Mouse (Mus musculus) embryonic facial prominence, embryonic 10.5 days (tissue): ENCODE results near the gene Abi1. TPM values are rescaled to one million over a fixed set of nuclear protein-coding genes. Genes with fewer than 3 reads are reported as not detected.
"Not testable (repeated sequence)": the region's sequence is repeated elsewhere in the genome, so short reads cannot be mapped to it uniquely, and the experiment has no call there.

Source experiments
- DNase-seq: peaks from one replicate; pipeline ENCODE4 v3.0.0-alpha.2; 2017; ENCODE audit warnings: low spot score
- H3K27ac ChIP-seq: fragments of 300-500 bp; sonication (generic); replicated peaks from 2 replicates; pipeline ENCODE4 v1.5.1; 2016; ENCODE audit warnings: mild to moderate bottlenecking
- H3K27me3 ChIP-seq: fragments of 300-500 bp; sonication (generic); replicated peaks from 2 replicates; pipeline ENCODE4 v1.6.1; 2016; ENCODE audit warnings: low read depth, mild to moderate bottlenecking; ENCODE audit not compliant: poor library complexity, severe bottlenecking
- H3K36me3 ChIP-seq: fragments of 300-500 bp; sonication (generic); replicated peaks from 2 replicates; pipeline ENCODE4 v1.6.1; 2016; ENCODE audit warnings: mild to moderate bottlenecking, moderate library complexity
- H3K4me1 ChIP-seq: fragments of 300-500 bp; sonication (generic); 2 replicates; pipeline ENCODE4 v1.6.1; 2016
- H3K4me3 ChIP-seq: fragments of 300-500 bp; sonication (generic); 2 replicates; pipeline ENCODE4 v1.5.1; 2016; ENCODE audit warnings: mild to moderate bottlenecking, moderate library complexity
- H3K9me3 ChIP-seq: fragments of 300-500 bp; sonication (generic); 2 replicates; pipeline ENCODE4 v1.6.1; 2016; ENCODE audit warnings: mild to moderate bottlenecking
- WGBS: fragments of 180-500 bp; shearing (Covaris S2); methylation state at CpG from one replicate; pipeline ENCODE4 v1.1.7; 2016; 5-methylcytosine and 5-hydroxymethylcytosine counted together
- polyA plus RNA-seq: library from polyadenylated mRNA; unstranded; fragments of >200 nt; fragmentation: Nextera tagmentation; extraction: Ambion mirVana; gene quantifications from 2 replicates; pipeline ENCODE4 v1.2.1, GENCODE M21; 2016

The Abi1 gene
- polyA plus RNA-seq, 1 experiment from 2014 or later: 38.5 TPM

DNA sequence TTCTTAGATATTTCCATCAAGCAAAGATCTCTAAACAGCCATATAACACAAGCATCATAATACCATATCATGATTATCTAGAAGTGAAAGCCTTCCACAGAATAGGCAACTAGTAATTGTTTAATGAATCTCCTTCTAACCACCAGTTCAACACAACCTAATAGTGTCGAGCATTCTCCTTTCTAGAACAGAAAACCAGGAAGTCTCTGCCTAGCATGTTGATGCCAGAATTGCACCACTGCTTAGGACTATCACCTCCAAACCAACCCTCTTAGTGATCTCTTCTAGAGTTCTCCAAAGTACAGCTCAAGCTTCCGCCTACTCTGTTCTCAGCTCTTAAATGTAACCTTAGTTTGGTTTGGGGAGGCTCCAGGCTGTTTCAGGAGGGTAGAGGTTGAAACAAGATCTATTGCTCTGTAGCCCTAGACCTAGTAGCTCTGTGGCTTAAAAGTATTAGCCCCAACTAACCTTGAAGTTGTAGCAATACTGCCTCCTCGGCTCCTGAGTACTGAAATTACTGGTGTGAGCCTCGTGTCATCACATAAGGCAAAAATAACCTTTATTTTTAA is 16.2 kb downstream of the Abi1 start:
- Histone ChIP-seq H3K36me3 (peaks cover 7% of the 10 kb centered on the region), H3K27me3 (no peaks in the 10 kb centered on the region), H3K4me1 (0 out of 2 replicates have a peak, but pooled peaks cover 2% of the 10 kb centered on the region), H3K4me3 (no peak overlapping the region), H3K27ac (no peak overlapping the region), H3K9me3 (no peaks in the 10 kb centered on the region)
- DNase-seq: no peak
- 91% methylated on average over 4 of the region's 4 CpGs for WGBS

DNA sequence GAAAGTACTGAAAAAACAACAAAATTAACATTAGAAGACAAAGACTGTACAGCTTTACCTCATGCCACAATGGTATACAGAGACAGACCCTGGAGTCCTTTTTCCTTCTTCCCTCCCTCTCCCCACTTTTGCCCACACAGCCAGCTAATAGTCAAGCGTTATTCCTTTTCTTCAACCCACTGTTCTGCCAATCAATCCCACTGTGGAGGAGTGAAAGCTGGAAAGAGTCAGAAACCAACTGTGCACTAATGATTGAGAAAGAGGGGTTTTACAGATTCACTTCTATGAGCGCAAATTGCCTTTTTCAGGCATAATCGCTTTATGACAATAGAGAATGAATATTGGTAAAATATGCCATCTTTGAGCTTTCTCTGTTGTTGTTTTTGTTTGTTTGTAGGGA is 17.0 kb downstream of the Abi1 start:
- peaks cover 11% of the 10 kb centered on the region for H3K36me3 ChIP-seq
- no peaks in the 10 kb centered on the region for H3K27me3 ChIP-seq
- 0 out of 2 replicates have a peak, but pooled peaks cover 2% of the 10 kb centered on the region for H3K4me1 ChIP-seq
- H3K27ac ChIP-seq: no peak overlapping the region
- H3K4me3 ChIP-seq: no peak overlapping the region
- H3K9me3 ChIP-seq: no peaks in the 10 kb centered on the region
- WGBS: 86% methylated on average over 3 of the region's 3 CpGs
- no peak for DNase-seq

DNA sequence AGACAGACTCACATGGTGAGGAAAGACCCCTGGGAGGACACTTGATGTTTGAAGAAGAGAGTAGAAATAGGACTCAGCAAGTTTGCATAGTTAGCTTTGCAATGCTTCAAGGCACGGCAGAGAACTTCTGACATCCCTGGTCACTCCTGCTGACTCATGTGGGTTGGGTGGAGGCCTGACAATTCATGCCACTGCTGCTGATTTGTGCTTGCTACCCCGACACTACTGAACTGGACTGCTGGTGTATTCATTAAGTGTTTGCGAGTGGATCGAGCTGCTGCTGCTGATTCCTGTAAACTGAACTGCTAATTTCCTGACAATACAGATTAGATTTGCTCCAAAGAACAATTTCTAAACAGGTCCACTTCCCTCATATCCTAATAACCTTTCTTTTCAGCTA is 18.3 kb downstream of the Abi1 start:
- Histone ChIP-seq H3K27ac (no peak overlapping the region), H3K9me3 (no peaks in the 10 kb centered on the region), H3K4me1 (0 out of 2 replicates have a peak, but pooled peaks cover 2% of the 10 kb centered on the region), H3K27me3 (no peaks in the 10 kb centered on the region), H3K36me3 (peaks cover 11% of the 10 kb centered on the region), H3K4me3 (no peak overlapping the region)
- WGBS: 67% methylated on average over 4 of the region's 4 CpGs
- no peak for DNase-seq

DNA sequence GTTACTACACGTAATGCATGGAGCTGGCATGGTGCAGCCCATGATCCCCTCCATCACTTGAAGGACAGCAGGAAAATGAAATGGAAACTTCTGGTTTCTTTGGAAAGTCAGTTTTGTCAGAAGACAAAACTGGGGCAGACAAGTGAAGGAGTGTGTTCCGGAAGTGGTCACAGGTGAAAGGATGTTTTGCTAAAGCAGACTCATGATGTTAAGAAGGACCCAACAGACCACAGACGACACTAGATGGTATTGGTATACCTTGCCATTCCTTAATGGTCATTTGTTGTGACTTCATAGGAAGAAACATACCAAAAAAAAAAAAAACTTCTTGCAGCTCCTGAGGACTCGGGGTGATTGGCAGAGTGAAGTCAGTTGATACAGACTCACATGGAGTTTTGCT is 18.7 kb downstream of the Abi1 start:
- H3K9me3 ChIP-seq: no peaks in the 10 kb centered on the region
- peaks cover 11% of the 10 kb centered on the region for H3K36me3 ChIP-seq
- no peak overlapping the region for H3K27ac ChIP-seq
- 88% methylated on average over 4 of the region's 4 CpGs for WGBS
- 0 out of 2 replicates have a peak, but pooled peaks cover 2% of the 10 kb centered on the region for H3K4me1 ChIP-seq
- no peaks in the 10 kb centered on the region for H3K27me3 ChIP-seq
- no peak overlapping the region for H3K4me3 ChIP-seq
- no peak for DNase-seq

DNA sequence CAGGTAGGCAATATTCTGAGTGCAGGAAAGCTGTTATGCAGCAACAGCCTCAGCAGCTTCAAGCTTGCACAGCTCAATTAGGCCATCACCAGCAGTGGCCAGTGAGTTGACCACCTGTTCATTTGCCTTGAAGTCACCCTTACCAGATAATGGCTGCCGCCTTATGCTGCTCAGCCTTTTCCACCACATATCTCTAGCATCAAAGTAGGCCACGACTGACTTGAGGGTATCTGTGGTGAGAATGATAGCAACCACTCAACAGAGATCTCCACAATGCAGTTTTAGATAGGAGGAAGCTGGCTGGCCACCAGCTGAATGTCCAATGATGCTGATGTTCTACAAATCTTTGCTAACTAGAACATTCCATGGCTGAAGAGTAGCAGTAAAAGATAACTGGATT is 20.9 kb downstream of the Abi1 start:
- DNase-seq: no peak
- Histone ChIP-seq H3K4me1 (peaks cover 11% of the 10 kb centered on the region; the same call in 1 of the 2 replicates), H3K9me3 (no peaks in the 10 kb centered on the region), H3K27ac (no peak overlapping the region), H3K27me3 (no peaks in the 10 kb centered on the region), H3K36me3 (peaks cover 11% of the 10 kb centered on the region), H3K4me3 (no peak overlapping the region)
- WGBS: 92% methylated on average over 2 of the region's 2 CpGs

DNA sequence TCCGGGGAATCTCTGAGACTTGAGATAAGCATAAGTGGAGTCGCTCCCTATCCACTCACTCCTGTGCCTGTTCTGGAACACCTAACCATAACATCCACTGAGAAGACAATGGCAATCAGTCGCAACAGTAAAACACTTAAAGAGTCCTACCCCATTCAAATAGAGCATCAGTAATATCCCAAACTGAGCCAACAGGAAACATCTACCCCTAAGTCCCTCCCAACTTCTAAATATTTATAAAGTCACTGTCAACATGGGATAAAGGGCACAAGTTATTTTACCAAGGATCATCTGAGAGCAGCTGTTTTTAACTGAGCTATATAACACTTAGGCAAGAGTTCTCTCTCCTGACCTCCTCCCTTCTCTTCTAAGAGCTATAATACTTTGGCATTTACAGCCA is 23.9 kb downstream of the Abi1 start:
- H3K4me1 ChIP-seq: peaks cover 9% of the 10 kb centered on the region; the same call in 1 of the 2 replicates
- H3K4me3 ChIP-seq: no peak overlapping the region
- no peak for DNase-seq
- H3K36me3 ChIP-seq: peaks cover 11% of the 10 kb centered on the region
- no peak overlapping the region for H3K27ac ChIP-seq
- 82% methylated on average over 3 of the region's 3 CpGs for WGBS
- H3K9me3 ChIP-seq: no peaks in the 10 kb centered on the region
- H3K27me3 ChIP-seq: no peaks in the 10 kb centered on the region

DNA sequence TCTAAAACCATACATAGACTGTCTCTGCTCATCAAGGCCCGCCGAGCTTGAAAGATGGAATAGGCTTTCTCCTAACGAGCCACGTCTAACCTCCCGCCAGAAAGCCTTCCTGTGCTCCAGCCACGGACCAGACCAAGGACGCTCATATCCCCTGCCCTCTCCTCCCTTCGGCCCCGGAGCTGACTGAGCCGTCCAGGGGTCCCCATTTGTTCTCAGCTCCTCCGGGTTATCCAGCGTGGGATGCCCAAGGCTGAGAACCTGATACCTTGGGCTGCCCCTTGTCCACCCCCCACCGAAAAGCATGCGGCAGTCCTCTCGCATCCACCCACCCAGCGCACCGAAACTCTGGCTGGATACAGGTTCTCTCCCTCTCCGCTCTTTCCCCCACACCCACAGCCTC is 24.7 kb downstream of the Abi1 start:
- no peaks in the 10 kb centered on the region for H3K9me3 ChIP-seq
- H3K4me3 ChIP-seq: no peak overlapping the region
- no peaks in the 10 kb centered on the region for H3K27me3 ChIP-seq
- peaks cover 11% of the 10 kb centered on the region for H3K36me3 ChIP-seq
- 39% methylated on average over 18 of the region's 18 CpGs for WGBS
- DNase-seq: no peak
- no peak overlapping the region for H3K27ac ChIP-seq
- peaks cover 9% of the 10 kb centered on the region; the same call in 1 of the 2 replicates for H3K4me1 ChIP-seq

DNA sequence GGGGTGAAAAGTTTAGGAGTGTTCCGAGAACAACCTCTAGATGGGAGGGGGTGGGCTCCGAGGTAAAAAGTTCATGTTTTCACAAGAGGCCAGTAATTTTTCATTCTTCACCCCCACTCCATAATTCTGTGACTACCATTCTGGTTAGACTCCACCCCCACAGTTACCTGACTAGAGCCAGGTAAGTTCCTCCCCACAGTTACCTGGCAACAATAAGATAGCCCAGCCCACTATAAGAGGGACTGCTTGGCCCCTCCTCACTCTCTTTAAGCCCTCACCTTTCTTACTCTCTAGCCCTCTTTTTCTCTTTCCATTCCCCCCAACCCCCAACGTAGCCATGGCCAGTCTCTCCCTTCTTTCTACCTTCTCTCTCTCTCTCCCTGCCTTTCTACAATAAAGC is 25.1 kb downstream of the Abi1 start:
- peaks cover 11% of the 10 kb centered on the region for H3K36me3 ChIP-seq
- not testable (repeated sequence) for H3K4me3 ChIP-seq, DNase-seq, H3K9me3 ChIP-seq, H3K27ac ChIP-seq, H3K4me1 ChIP-seq, H3K27me3 ChIP-seq
- WGBS: 81% methylated on average over 3 of the region's 3 CpGs

DNA sequence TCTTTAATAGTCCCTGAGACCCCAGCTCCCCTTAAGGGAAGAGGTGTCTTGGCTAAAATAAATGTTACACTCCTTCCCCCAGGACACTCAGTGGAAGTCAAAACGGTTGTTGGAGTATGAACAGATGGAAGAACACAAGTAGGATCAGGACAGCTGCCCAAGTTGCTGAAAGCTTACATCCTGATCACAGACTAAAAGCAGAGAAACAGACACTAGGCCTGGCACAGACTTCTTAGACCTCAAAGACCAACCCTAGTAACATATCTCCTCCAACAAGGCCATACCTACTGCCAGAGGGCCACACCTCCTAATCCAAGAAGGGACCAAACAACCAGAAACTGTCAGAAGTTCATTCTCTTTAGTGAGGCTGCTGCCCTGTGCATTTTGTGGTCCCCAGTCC is 31.8 kb downstream of the Abi1 start:
- H3K36me3 ChIP-seq: peaks cover 18% of the 10 kb centered on the region
- H3K4me3 ChIP-seq: no peak overlapping the region
- H3K27ac ChIP-seq: no peak overlapping the region
- H3K9me3 ChIP-seq: no peaks in the 10 kb centered on the region
- WGBS: 76% methylated on average over 1 of the region's 1 CpGs
- H3K27me3 ChIP-seq: no peaks in the 10 kb centered on the region
- no peaks in the 10 kb centered on the region for H3K4me1 ChIP-seq
- DNase-seq: no peak

DNA sequence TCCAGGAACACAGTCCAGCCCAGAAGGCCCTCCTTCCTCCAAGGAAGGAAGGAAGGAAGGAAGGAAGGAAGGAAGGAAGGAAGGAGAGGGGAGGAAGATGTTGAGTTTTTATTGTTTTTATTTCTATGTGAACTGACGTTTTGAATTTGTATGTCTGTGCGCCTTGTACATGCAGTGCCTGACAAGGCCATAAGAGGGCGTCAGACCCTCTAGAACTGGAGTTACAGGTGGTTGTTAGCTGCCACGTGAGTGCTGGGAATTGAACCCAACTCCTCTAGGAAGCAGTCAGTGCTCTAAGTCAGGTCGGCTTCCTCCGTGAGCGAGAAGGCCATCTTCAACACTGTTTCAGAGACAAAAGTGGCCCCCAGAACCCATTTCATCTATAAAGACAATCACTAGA is 32.5 kb downstream of the Abi1 start:
- Histone ChIP-seq H3K36me3 (peaks cover 18% of the 10 kb centered on the region), H3K27ac (no peak overlapping the region), H3K4me1 (peaks cover 5% of the 10 kb centered on the region; the same call in 1 of the 2 replicates), H3K4me3 (no peak overlapping the region), H3K27me3 (no peaks in the 10 kb centered on the region), H3K9me3 (no peaks in the 10 kb centered on the region)
- WGBS: 90% methylated on average over 7 of the region's 7 CpGs
- no peak for DNase-seq

DNA sequence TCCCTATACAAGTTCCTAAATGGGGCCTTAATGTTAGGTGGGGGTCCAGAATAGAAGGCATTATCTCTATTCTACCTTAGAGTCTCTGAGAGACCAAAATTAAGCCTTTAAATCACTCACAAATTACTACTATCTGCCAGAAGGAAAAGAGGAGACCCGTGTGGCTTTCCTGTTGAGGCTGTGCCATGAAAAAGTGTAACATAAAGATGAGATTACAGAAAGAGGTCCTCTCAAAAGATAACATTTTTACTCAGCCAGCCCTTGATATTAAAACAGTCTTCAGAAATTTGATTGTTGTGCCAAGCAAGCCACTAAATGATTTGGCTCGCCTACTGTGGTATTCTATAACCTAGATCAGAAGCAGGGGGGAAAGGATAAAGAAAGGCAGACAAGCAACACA is 32.9 kb downstream of the Abi1 start:
- Histone ChIP-seq H3K36me3 (peaks cover 18% of the 10 kb centered on the region), H3K4me3 (no peak overlapping the region), H3K4me1 (peaks cover 5% of the 10 kb centered on the region; the same call in 1 of the 2 replicates), H3K9me3 (no peaks in the 10 kb centered on the region), H3K27ac (no peak overlapping the region), H3K27me3 (no peaks in the 10 kb centered on the region)
- DNase-seq: no peak
- WGBS: 78% methylated on average over 2 of the region's 2 CpGs

DNA sequence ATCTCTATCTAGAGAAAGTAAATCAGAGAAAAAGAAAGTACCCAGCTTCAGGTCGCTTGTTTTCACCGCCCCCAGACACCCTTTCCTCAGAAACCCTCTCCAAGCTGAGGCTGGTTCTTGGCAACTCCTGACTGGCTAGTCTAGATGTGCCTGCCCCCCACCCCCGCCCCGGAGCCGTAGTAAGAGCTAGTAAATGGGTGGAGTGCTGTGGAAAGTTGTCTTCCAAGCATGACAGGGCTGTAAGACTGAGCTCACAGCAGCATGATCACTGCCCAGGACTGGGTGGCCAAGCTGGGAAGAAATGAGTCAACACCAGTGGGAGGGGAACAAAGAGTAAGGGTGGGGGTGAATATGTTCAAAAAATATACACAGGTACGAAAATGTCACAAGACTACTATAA is 33.8 kb downstream of the Abi1 start:
- Histone ChIP-seq H3K27ac (no peak overlapping the region), H3K4me3 (no peak overlapping the region), H3K4me1 (peaks cover 5% of the 10 kb centered on the region; the same call in 1 of the 2 replicates), H3K9me3 (no peaks in the 10 kb centered on the region), H3K27me3 (no peaks in the 10 kb centered on the region), H3K36me3 (peaks cover 21% of the 10 kb centered on the region)
- no peak for DNase-seq
- 87% methylated on average over 6 of the region's 6 CpGs for WGBS

DNA sequence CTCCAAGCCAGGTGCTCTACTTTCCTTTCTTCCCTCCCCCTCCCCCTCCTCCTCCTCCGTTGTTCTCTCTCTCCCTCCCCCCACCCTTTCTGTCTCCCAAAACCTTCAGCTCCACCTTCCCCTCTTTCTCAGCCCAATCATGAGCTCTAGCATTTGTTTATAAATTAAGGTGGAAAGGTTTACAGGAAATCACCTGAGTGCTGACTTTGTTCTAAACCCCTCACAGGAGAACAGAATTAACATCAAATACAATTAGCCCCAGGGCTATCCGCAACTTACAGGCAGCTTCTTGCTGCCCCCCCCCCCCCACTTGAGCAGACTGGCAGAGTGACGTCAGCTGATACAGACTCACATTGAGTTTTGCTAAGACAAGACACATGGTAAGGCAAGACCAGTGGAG is 37.4 kb downstream of the Abi1 start:
- WGBS: 43% methylated on average over 3 of the region's 3 CpGs
- no peaks in the 10 kb centered on the region for H3K27me3 ChIP-seq
- peaks cover 6% of the 10 kb centered on the region for H3K36me3 ChIP-seq
- no peak overlapping the region for H3K4me3 ChIP-seq
- H3K4me1 ChIP-seq: peaks cover 5% of the 10 kb centered on the region; the same call in 1 of the 2 replicates
- no peak overlapping the region for H3K27ac ChIP-seq
- H3K9me3 ChIP-seq: no peaks in the 10 kb centered on the region
- no peak for DNase-seq
